Mouse (Mus musculus) brain, embryonic 14.5 days (tissue): ENCODE data around the gene Zfp385b. TPM values are rescaled to one million over a fixed set of nuclear protein-coding genes. Genes with fewer than 3 reads are reported as not detected.

Experiments
- DNase-seq: peaks from one replicate; pipeline ENCODE4 v3.0.0-alpha.2; 2011; ENCODE audit warnings: low read depth
- CTCF ChIP-seq: fragments of 200-500 bp; IDR thresholded peaks from 2 replicates; pipeline ENCODE4 v1.5.1; 2012; ENCODE audit warnings: inconsistent platforms, mild to moderate bottlenecking, moderate library complexity, borderline replicate concordance; ENCODE audit not compliant: insufficient read depth, insufficient read length; ENCODE audit errors: extremely low read depth
- POLR2A ChIP-seq: fragments of 200-500 bp; IDR thresholded peaks from 2 replicates; pipeline ENCODE4 v1.6.1; 2012; ENCODE audit warnings: mild to moderate bottlenecking, inconsistent platforms, borderline replicate concordance; ENCODE audit not compliant: poor library complexity, insufficient read depth, insufficient read length, severe bottlenecking; ENCODE audit errors: extremely low read depth
- polyA plus RNA-seq: library from polyadenylated mRNA; depleted of rRNA; stranded (reverse); fragments of >200 nt; gene quantifications from 2 replicates; pipeline ENCODE4 v1.2.3, GENCODE M21; 2012

The Zfp385b gene
- polyA plus RNA-seq, 1 experiment: 13.8 TPM

DNA sequence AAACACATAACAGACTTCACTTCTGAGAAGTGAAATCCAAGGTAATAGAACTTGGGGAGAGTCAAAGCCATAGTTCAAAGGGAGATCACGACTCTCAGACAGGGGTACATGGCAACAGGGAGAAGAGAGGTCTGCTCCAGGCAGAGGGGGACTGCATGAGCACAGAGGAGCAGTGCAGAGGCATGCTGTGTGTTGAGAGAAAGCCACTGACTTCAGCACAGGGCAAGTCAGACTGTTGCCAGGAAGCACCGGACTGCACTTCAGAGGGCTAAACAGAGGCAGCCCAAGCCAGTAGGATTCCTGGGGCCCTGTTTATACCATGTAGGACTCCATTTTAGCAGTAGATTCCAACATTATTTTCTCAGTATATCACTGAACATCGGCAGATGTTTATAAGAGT lies 6.4 kb downstream of the Zfp385b start:
- TF ChIP-seq CTCF (no peak), POLR2A (no peak)
- DNase-seq: no peak

DNA sequence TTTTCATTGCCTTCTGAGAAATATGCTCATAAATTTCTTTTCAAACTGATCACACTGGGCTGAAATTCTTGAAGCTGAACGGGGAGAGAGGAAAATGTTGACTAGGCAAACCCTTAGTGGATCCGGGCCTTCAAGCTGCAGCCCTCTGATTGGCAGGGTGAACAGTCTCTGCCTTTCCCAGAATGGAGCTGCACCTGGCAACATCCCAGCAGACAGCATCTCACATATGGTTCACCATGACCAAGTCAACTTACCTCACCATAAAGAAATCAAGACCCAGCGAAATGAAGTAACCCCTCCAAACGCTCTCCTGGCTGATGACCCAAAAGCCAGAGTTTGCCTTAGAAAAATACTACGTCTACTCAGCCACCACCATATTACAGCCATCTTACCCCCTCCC lies 8.7 kb downstream of the Zfp385b start:
- no peak for TF ChIP-seq POLR2A
- no peak for TF ChIP-seq CTCF
- DNase-seq: no peak

DNA sequence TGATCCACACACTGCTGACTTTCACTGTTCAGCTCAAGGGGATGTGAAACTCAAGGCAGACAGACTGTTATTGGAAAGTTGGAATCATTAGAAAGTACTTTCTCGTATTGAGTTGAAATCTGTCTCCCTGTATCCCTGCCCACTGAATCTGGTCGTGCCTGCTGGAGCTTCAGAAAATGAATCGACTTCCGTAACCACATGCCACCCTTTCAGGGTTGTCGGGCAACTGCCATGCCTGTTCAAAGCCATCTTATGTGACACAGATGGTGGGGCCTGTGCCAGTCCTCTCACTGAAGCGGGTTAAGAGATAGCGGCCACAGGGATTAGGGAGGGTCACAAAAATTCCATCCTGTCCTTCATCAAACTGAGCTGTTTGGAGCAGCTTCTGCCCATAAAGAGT lies 14.7 kb downstream of the Zfp385b start:
- no peak for DNase-seq
- TF ChIP-seq POLR2A: no peak
- TF ChIP-seq CTCF: no peak

GRCm38 (mm10) chr2:77802291-77802690 lies 17.1 kb downstream of the Zfp385b start:
- DNase-seq: no peak
- no peak for TF ChIP-seq POLR2A
- no peak for TF ChIP-seq CTCF

DNA sequence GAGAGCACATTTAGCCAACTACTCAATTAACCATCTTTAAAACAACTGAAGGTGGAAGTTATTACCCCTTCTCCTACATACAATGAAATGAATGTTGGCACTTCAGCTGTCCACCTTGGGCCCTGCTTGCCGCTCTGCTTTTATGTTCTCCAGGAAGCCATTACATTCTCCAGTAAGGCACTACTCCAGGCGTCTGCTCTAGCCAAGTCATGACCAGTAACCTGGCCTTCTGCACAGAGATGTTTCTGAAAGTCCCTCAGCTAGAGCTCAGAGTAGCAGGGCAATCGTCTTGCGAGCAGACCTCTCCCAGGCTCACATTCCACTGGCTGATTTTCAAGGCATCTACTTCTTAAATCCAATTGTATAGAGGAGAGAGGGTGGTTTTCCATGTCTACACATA lies 18.0 kb downstream of the Zfp385b start:
- TF ChIP-seq CTCF (no peak), POLR2A (no peak)
- no peak for DNase-seq

DNA sequence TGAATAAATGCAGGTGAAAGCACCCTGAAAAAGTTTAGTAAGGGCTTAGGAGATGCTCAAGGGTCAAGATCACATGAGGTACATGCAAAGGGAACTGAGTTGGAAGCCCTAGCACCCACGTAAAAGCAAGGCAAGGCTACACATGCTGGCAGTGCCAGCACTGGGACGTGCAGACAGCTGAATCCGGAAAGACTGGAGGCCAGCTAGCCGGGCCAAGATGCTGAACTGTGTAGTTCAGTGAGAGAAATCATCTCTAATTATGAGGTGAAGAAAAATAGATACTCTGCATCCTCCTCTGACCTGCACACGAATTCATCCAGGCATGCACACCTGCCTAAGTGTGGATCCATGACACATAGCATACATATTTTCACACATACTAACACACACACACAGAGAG lies 18.4 kb downstream of the Zfp385b start:
- DNase-seq: no peak
- TF ChIP-seq CTCF: no peak
- no peak for TF ChIP-seq POLR2A

DNA sequence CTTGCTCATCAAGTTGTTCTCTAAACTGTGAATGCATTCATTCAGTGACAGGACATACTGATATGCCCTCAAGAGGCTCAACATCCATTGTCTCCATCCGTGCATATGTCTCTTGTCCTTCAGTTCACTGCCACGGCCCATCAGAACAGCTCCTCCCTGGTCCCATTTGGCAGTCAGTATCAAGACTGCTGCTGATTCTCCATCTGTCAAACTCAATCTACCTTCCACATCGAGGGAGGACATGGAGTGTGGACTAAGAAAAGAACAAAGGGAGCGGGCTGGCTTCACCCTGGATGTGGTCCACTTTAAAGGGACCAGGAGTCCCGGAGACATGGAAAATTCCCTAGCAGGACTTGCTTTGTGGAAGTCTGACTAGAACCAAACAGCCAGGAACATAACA lies 22.2 kb downstream of the Zfp385b start:
- TF ChIP-seq CTCF: no peak
- TF ChIP-seq POLR2A: no peak
- no peak for DNase-seq

DNA sequence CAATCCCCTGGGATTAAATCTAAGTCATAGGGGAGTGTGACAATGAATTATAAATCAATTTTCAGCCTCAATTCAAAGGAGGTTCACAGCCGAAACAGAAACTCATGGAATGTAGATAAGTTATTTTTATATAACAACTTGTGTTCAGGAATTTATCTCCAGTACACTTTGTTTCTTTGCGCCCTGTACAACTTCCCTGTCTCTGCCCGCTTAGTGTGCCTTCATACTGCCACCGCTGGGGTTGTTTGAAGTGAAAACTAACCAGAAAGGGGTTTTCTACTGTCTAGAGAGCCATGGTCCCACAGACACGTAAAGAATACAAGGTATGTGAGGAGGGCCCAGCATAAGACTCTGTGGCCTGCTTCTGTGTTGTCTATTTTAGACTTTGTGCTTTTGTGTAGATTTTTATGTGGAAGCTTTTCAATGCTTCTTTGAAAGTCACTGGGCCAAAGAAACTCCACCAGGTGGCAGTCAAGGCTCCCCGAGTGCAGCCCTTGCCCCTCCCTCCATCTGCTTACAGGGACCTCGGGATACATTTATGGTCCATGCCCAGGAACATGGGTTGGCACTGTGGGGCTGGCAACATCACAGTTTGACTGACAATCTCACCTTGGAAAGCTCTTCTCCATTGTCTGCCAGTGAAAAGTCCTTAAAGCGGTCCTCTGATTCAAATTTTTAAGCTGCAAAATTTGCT lies 23.4 kb downstream of the Zfp385b start:
- peak; percentile 35 for DNase-seq
- TF ChIP-seq POLR2A: no peak
- peak; percentile 61 for TF ChIP-seq CTCF

- DNase-seq: no peak
- TF ChIP-seq CTCF (no peak), POLR2A (no peak)
Observed at GRCm38 (mm10) chr2:77790846-77791245, 28.6 kb downstream of the Zfp385b start.

GRCm38 (mm10) chr2:77790295-77790694 lies 29.1 kb downstream of the Zfp385b start:
- no peak for TF ChIP-seq CTCF
- no peak for TF ChIP-seq POLR2A
- DNase-seq: no peak

- DNase-seq: no peak
- TF ChIP-seq CTCF: no peak
- TF ChIP-seq POLR2A: no peak
Observed at GRCm38 (mm10) chr2:77781390-77781789, 38.0 kb downstream of the Zfp385b start.

DNA sequence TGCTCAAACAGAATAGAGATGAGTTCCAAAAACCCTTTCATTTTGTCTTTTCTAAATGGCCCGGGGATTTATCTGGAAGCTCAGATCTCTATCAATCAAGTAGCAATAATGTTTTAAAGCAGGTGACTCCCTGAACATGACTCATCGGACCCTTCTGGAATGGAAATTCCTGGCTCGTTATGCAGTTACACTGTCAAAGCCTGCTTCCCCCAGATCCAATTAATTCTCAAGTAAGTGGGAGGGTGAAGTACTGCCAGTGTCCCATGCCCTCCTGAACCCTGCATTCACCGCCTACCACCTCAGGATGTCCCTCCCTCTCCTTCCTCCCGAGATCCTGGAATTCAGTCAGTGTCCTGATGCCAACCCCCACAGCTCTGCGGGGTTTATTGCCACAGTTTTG lies 41.7 kb downstream of the Zfp385b start:
- DNase-seq: peak; percentile 62
- TF ChIP-seq CTCF: no peak
- TF ChIP-seq POLR2A: no peak
